Mouse (Mus musculus): ENCODE measurements at regions not wholly inside any gene's neighbourhood (a gene's known extent, or its start where the extent isn't known, plus 50 kb on each side); places are given as distances from the start of the nearest gene placed in this dataset.

- no peak for DNase-seq (ENCODE audit: low read depth in 2 of 2, low spot score in 2 of 2)
Measured at GRCm38 (mm10) chr4:55824047-55824760, 291.9 kb upstream of the Klf4 start.

- no peak for DNase-seq (ENCODE audit: low read depth in 2 of 2, low spot score in 2 of 2)
Measured at GRCm38 (mm10) chr4:55823583-55823982, 291.3 kb upstream of the Klf4 start.

GRCm38 (mm10) chr4:55817035-55817818, 285.0 kb upstream of the Klf4 start:
- no peak for DNase-seq (ENCODE audit: low read depth in 2 of 2, low spot score in 2 of 2)

- no peak for DNase-seq (ENCODE audit: low read depth in 2 of 2, low spot score in 2 of 2)
Measured at GRCm38 (mm10) chr4:55815832-55816231, 283.6 kb upstream of the Klf4 start.

- no peak for DNase-seq (ENCODE audit: low read depth in 2 of 2, low spot score in 2 of 2)
Measured at GRCm38 (mm10) chr4:55812846-55813245, 280.6 kb upstream of the Klf4 start.

- DNase-seq (ENCODE audit: low read depth in 2 of 2, low spot score in 2 of 2): no peak
Measured at GRCm38 (mm10) chr4:55811656-55812055, 279.4 kb upstream of the Klf4 start.

GRCm38 (mm10) chr4:55808501-55808900, 276.2 kb upstream of the Klf4 start:
- DNase-seq (ENCODE audit: low read depth in 2 of 2, low spot score in 2 of 2): no peak

GRCm38 (mm10) chr4:55806799-55807198, 274.5 kb upstream of the Klf4 start:
- no peak for DNase-seq (ENCODE audit: low read depth in 2 of 2, low spot score in 2 of 2)

- DNase-seq (ENCODE audit: low read depth in 2 of 2, low spot score in 2 of 2): no peak
Measured at GRCm38 (mm10) chr4:55805255-55806051, 273.2 kb upstream of the Klf4 start.

GRCm38 (mm10) chr4:55802101-55802500, 269.8 kb upstream of the Klf4 start:
- no peak for DNase-seq (ENCODE audit: low read depth in 2 of 2, low spot score in 2 of 2)

GRCm38 (mm10) chr4:55798099-55798498, 265.8 kb upstream of the Klf4 start:
- DNase-seq (ENCODE audit: low read depth in 2 of 2, low spot score in 2 of 2): no peak

GRCm38 (mm10) chr4:55781329-55781847, 249.1 kb upstream of the Klf4 start:
- no peak for DNase-seq (ENCODE audit: low read depth in 2 of 2, low spot score in 2 of 2)

GRCm38 (mm10) chr4:55779581-55779980, 247.3 kb upstream of the Klf4 start:
- no peak for DNase-seq (ENCODE audit: low read depth in 2 of 2, low spot score in 2 of 2)

GRCm38 (mm10) chr4:55775858-55776257, 243.6 kb upstream of the Klf4 start:
- DNase-seq (ENCODE audit: low read depth in 2 of 2, low spot score in 2 of 2): no peak

GRCm38 (mm10) chr4:55774571-55774970, 242.3 kb upstream of the Klf4 start:
- DNase-seq (ENCODE audit: low read depth in 2 of 2, low spot score in 2 of 2): no peak

GRCm38 (mm10) chr4:55769656-55770055, 237.4 kb upstream of the Klf4 start:
- DNase-seq (ENCODE audit: low read depth in 2 of 2, low spot score in 2 of 2): no peak

GRCm38 (mm10) chr4:55768325-55768724, 236.1 kb upstream of the Klf4 start:
- DNase-seq (ENCODE audit: low read depth in 2 of 2, low spot score in 2 of 2): no peak

- DNase-seq (ENCODE audit: low read depth in 2 of 2, low spot score in 2 of 2): no peak
Measured at GRCm38 (mm10) chr4:55767133-55767532, 234.9 kb upstream of the Klf4 start.

GRCm38 (mm10) chr4:55765780-55766179, 233.5 kb upstream of the Klf4 start:
- no peak for DNase-seq (ENCODE audit: low read depth in 2 of 2, low spot score in 2 of 2)

GRCm38 (mm10) chr4:55763112-55763511, 230.8 kb upstream of the Klf4 start:
- no peak for DNase-seq (ENCODE audit: low read depth in 2 of 2, low spot score in 2 of 2)

- DNase-seq (ENCODE audit: low read depth in 2 of 2, low spot score in 2 of 2): no peak
Measured at GRCm38 (mm10) chr4:55762389-55762788, 230.1 kb upstream of the Klf4 start.

All from CD8-positive naive resting alpha-beta T cell, adult 2 months (primary cell).